In genomic region chr13:16379492-16379891, GRCm38 (mm10) we compare ENCODE assay signal across 25 mouse cellular contexts.
DNase-seq lines count a peak whose midpoint lies in the region; ATAC-seq and TF ChIP-seq lines count a peak whose summit lies in the region.
"Had no signal": no experiment of that assay in that cellular context is flagged by ENCODE, and none has a peak within 500 bp of the region (broad histone marks: within the 10 kb centered on the region; RNA-seq: fewer than 3 reads in every experiment).

No protein-coding gene starts in this region.

- no peaks in the 10 kb centered on the region for H3K79me2 ChIP-seq in liver, adult 2 months (ENCODE audit: control insufficient read depth, insufficient read depth, low read length)

- no peaks in the 10 kb centered on the region for H3K36me3 ChIP-seq in kidney, embryonic 16.5 days (ENCODE audit: insufficient read depth, low read length)
- H3K36me3 ChIP-seq in liver, adult 2 months (ENCODE audit: control insufficient read depth, insufficient read depth, low read length): no peaks in the 10 kb centered on the region
- H3K36me3 ChIP-seq in liver, postnatal 0 days (replicated peaks; ENCODE audit: insufficient read depth, low read length): no peaks in the 10 kb centered on the region
- H3K36me3 ChIP-seq: heart, embryonic 13.5 days; liver, embryonic 13.5 days had no signal

- H3K9ac ChIP-seq in kidney, embryonic 16.5 days (replicated peaks; ENCODE audit: low read length): no peak overlapping the region
- no peak overlapping the region for H3K9ac ChIP-seq in liver, adult 2 months (ENCODE audit: low read depth, low read length)
- H3K9ac ChIP-seq in liver, postnatal 0 days (replicated peaks): no peak overlapping the region
- H3K9ac ChIP-seq: forebrain, embryonic 13.5 days; heart, embryonic 13.5 days; hindbrain, embryonic 14.5 days; liver, embryonic 13.5 days had no signal

- no peak for TF ChIP-seq POLR2A in liver, adult 2 months (IDR thresholded peaks at IDR 0.05; ENCODE audit: extremely low read depth, insufficient read depth, low read length)

- no peaks in the 10 kb centered on the region for H3K27me3 ChIP-seq in kidney, embryonic 16.5 days (ENCODE audit: insufficient read depth, low read length)
- no peaks in the 10 kb centered on the region for H3K27me3 ChIP-seq in liver, adult 2 months (ENCODE audit: control insufficient read depth, insufficient read depth, low read length)
- H3K27me3 ChIP-seq in liver, postnatal 0 days (ENCODE audit: insufficient read depth, low read length): no peaks in the 10 kb centered on the region
- H3K27me3 ChIP-seq: forebrain, embryonic 13.5 days; heart, embryonic 13.5 days; liver, embryonic 13.5 days had no signal

- 47% methylated on average over 5 of the region's 5 CpGs for WGBS in kidney, embryonic 16.5 days
- 58% methylated on average over 5 of the region's 5 CpGs for WGBS in liver, adult 2 months
- 59% methylated on average over 5 of the region's 5 CpGs for WGBS in liver, postnatal 0 days (ENCODE audit: insufficient replicate concordance)

- no peak for ATAC-seq in kidney, embryonic 16.5 days (ENCODE audit: low FRiP score, low TSS enrichment)
- ATAC-seq in liver, postnatal 0 days: no peak
- ATAC-seq: intestine, postnatal 0 days had no signal

- no peaks in the 10 kb centered on the region for H3K4me1 ChIP-seq in kidney, embryonic 16.5 days (ENCODE audit: insufficient read depth, low read length)
- no peaks in the 10 kb centered on the region for H3K4me1 ChIP-seq in liver, adult 2 months (ENCODE audit: control insufficient read depth, insufficient read depth, low read length)
- H3K4me1 ChIP-seq in liver, postnatal 0 days (ENCODE audit: insufficient read depth): no peaks in the 10 kb centered on the region
- H3K4me1 ChIP-seq: forebrain, embryonic 13.5 days; heart, embryonic 13.5 days; liver, embryonic 13.5 days had no signal

- DNase-seq in kidney, adult 9 months: peak; percentile 5
- DNase-seq in liver, adult 2 months (ENCODE audit: extremely low read depth, low read depth, low spot score): peak; percentile 33
- no peak for DNase-seq in liver, postnatal 0 days
- DNase-seq in urinary bladder, postnatal 36 days (ENCODE audit: low spot score in 2 of 2): peak; percentile 1 to 3
- DNase-seq in urinary bladder, postnatal 10 days (ENCODE audit: low spot score): no peak
- no peak for DNase-seq in layer of hippocampus, adult 11-12 months (ENCODE audit: low spot score)
- DNase-seq: adrenal gland, adult 2 months; adrenal gland, postnatal 36 days; B cell, adult 2 months; cerebellum, adult 2 months; cerebellum, postnatal 14 days; heart, postnatal 10 days; layer of hippocampus, postnatal 36 days; left cerebral cortex, postnatal 4 days; liver, embryonic 13.5 days; lung, adult 2 months; midbrain, embryonic 14.5 days; thymus, adult 2 months; thymus, postnatal 36 days had no signal

- H3K9me3 ChIP-seq in kidney, embryonic 16.5 days (ENCODE audit: low read length): no peaks in the 10 kb centered on the region
- no peaks in the 10 kb centered on the region for H3K9me3 ChIP-seq in liver, postnatal 0 days (ENCODE audit: low read length)
- H3K9me3 ChIP-seq: forebrain, embryonic 13.5 days; heart, embryonic 13.5 days; liver, embryonic 13.5 days had no signal

- no peak overlapping the region for H3K4me2 ChIP-seq in kidney, embryonic 16.5 days (replicated peaks; ENCODE audit: low read depth, low read length)
- H3K4me2 ChIP-seq in liver, postnatal 0 days (ENCODE audit: low read depth, low read length): no peak overlapping the region
- H3K4me2 ChIP-seq: forebrain, embryonic 13.5 days; heart, embryonic 13.5 days; hindbrain, embryonic 14.5 days; liver, embryonic 13.5 days had no signal

- no peak for TF ChIP-seq CTCF in liver, adult 2 months (IDR thresholded peaks at IDR 0.05; ENCODE audit: low read depth, low read length)
- TF ChIP-seq CTCF in liver, postnatal 0 days (IDR thresholded peaks at IDR 0.05; ENCODE audit: low read depth): no peak

- no peak for TF ChIP-seq EP300 in liver, postnatal 0 days (IDR thresholded peaks at IDR 0.05; ENCODE audit: low read depth)

- H3K27ac ChIP-seq in kidney, embryonic 16.5 days (ENCODE audit: low read length): no peak overlapping the region
- H3K27ac ChIP-seq in liver, adult 2 months (replicated peaks; ENCODE audit: insufficient read depth, low read depth, low read length): no peak overlapping the region
- H3K27ac ChIP-seq in liver, postnatal 0 days (ENCODE audit: low read depth): no peak overlapping the region
- H3K27ac ChIP-seq: forebrain, embryonic 13.5 days; heart, embryonic 13.5 days; hindbrain, embryonic 14.5 days; liver, embryonic 13.5 days had no signal

- no peak overlapping the region for H3K4me3 ChIP-seq in kidney, embryonic 16.5 days (ENCODE audit: low read length)
- H3K4me3 ChIP-seq in liver, adult 2 months (ENCODE audit: insufficient read depth, low read depth, low read length): no peak overlapping the region
- H3K4me3 ChIP-seq in liver, postnatal 0 days (ENCODE audit: low read depth, low read length): no peak overlapping the region
- H3K4me3 ChIP-seq: erythroblast, embryonic 14.5 days; forebrain, embryonic 13.5 days; heart, embryonic 13.5 days; liver, embryonic 13.5 days had no signal

Comparison
In these comparisons a context has a peak if more than half of its experiments do, and no peak if none do; other contexts are left out.
1. DNase-seq: peak in kidney, adult 9 months (single experiment), liver, adult 2 months (single experiment) and urinary bladder, postnatal 36 days (2 of 2); none in liver, postnatal 0 days (single experiment), urinary bladder, postnatal 10 days (single experiment) and layer of hippocampus, adult 11-12 months (single experiment).